Mouse (Mus musculus) urinary bladder, postnatal 25 days (tissue): ENCODE results near the gene Epha7.

Experiments
- DNase-seq: peaks from one replicate; pipeline ENCODE4 v3.0.0; 2022; ENCODE audit warnings: low spot score

The Epha7 gene

GRCm38 (mm10) chr4:28812691-28813289 lies at the start of gene Epha7:
Gene Epha7 (plus strand): TSS chr4:28813131.
- peak; percentile 95 for DNase-seq

DNA sequence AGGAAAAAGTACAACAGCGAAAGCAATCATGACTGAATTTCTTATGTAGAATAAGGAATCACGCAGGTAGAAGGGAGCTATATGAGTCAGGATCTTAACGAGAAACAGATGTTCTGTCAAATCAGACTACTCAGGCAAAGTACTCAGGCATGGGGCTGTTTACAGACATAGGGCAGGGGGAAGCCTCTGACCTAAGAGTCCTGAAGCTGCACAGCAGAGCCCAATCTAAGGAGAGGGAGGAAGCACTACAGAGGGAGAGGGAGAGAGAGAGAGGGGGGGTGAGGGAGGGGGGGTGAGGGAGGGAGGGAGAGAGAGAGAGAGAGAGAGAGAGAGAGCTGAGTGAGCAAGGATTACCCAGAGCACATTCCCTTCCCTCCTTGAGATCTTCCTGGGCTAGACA lies 29.0 kb upstream of the Epha7 start:
- DNase-seq: no peak

DNA sequence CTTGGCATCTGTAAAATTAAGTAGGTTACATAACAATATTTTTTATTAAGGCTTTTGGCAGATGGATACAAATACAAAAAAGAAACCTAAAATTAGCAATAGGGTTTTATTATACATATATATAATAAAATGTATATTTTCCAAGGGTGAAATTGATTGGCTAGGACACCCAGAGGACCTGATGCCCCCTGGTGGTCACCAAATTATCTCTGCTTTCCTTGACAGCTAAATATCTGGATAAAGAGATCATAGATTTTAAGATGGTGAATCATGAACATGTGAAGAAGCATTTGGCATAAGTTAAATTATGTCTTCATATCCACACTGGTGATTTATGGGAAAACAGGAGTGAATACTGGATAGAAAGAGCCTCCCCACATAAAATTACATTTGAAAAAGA lies 4.1 kb upstream of the Epha7 start:
- peak; percentile 13 for DNase-seq

GRCm38 (mm10) chr4:28809703-28810102 lies 3.2 kb upstream of the Epha7 start:
- no peak for DNase-seq

DNA sequence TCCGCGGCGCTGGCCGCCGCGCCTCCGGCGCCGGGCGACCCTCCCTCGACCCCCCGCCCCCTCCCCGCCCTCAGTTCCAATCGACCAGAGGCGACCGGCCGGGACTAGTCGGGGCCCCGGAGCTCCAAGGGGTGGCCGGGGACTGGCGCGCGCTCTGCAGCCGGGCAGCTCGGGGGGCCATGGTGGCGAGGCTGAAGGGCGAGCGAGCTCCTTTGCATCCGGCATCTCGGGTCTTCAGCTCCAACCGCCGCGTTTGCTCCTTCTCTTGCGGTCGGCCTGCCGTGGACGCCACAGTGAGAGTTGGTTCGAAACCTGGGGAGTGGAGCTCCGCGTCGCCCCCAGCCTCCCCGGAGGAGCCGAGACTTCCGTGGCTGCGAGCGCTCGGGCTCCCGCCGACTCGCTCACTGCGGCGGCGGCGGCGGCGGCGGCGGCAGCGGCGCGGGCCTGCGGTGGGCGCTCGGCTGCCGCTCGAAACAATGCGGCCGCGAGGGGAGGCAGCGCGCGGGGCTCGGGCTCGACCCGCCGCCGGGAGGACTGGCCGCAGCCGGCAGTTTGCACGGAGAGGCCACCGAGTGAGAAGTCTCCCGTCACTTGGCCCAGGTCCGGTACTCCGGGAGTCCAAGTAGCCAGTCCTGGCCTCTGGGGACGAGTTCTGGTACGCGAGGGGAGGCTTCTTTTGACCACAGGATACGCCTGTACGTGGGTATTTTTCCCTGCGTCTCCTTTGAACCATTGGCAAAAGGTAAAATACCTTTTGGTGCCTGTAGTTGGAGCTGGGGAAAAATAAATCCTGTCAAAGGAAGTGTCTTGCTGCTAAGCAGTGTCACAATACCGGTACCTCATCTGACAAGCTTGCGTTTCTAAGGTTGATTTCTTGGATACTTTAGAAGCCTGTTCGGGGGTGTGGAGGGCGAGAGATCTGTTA lies 882 bp downstream of the Epha7 start:
- DNase-seq: peak; percentile 31

DNA sequence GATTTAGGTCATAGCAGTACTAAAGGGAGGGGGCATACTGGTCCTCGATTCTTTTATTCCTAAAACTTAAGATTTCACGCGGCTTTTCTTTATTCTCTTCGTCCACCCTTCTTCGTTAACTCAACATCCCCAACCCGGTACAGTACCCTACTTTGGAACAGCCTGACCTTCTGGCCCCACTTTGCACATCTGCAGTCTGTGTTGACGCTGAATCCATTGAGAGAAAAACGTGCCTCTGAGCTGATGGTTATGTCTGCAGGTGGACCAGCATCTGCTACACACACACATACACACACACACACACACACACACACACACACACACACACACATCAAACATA lies 1.5 kb downstream of the Epha7 start:
- DNase-seq: no peak

DNA sequence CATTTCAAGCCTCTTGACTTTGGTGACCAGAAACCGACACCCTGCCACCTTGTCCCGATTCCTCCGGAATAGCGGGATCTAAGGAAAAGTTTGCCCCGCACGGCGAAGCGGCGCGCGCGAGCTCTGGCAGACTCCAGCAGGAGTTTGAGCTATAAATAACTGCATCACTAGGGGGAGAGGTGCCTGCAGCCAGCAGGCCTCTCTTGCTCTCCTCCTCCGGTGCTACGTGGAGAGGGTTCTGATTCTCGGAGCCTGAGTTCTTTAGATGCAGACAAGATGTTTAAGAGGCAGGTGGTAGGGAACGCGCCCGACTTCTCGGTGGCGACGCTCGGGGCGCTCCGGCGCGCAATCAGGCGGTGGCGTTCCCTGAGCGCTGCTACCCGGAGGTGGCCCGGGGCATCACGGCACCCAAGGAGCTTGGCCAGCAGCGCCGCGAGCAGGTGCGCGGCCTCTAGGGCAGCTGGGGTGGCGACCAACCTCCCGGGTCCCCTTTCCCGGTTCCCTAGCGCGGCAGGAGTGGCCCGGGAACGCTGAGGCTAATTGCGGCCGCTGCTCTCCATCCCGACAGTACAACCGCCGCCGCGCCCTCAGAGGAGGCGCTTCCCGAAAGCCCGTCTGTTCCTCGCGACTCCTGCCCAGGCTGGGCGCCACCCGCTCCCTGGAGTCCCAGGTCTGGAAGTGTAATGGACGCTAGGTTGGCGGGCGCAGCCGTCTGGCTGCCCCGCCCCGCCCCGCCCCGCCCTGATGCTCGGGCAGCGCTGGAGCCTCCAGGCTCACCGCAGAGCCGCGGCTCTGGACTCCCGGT lies 2.1 kb downstream of the Epha7 start:
- peak; percentile 31 for DNase-seq

- DNase-seq: no peak
Observed at GRCm38 (mm10) chr4:28815621-28815920, 2.6 kb downstream of the Epha7 start.

DNA sequence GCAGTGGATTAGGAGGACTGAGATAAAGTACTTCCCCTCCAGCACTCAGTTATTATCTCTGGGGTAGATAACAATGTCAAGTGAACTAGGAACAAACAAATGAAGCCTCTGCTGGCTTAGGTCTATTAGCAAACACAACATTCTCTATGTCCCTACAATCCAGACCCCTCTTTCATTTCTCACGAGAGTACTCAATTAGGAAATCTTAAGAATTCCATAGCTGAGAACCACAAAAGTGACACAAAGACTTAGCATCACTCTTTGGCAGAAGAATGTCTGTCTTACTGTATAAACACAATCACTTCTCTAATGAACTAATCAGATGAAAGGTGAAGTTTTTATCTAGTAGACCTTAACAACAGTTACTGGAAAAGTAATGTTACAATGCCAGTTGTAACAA lies 10.7 kb downstream of the Epha7 start:
- DNase-seq: no peak

DNA sequence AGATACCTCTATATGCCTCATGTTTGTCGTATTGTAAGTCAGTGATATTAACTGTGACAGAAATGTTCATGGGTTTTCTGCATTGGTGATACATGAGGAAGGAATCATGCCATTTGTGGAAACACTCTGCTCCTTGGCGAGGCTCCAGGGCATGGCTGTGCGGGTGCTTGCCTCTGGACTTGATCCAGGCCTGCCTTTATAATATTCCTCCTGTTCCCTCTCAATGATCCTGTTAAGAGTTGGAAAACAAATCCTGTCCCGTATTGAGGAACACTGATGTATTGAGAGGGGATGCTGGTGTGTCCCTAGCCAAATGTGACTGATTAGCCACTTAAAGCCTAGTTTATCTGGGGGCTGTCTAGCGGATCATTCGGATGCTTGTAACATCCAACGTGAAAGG lies 11.7 kb downstream of the Epha7 start:
- peak; percentile 6 for DNase-seq

GRCm38 (mm10) chr4:28837669-28838068 lies 24.7 kb downstream of the Epha7 start:
- DNase-seq: no peak

DNA sequence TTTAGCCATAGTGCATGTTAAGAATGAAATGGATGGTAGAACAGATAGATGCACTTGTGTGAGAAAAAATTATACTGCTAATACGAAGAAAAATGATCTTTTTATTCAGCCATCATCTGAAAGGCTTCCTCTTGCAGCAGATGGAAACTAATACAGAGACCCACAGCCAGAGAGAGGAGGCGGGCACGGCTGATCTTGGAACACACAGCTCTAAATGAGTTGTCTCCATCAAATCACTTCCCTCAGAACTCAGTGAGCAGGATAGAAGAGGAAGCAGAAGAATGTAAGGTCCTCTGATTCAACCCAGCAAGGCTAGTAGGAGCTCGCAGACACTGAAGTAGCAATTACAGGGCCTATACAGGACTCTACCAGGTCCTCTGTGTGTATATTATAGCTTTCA lies 33.4 kb downstream of the Epha7 start:
- DNase-seq: no peak

DNA sequence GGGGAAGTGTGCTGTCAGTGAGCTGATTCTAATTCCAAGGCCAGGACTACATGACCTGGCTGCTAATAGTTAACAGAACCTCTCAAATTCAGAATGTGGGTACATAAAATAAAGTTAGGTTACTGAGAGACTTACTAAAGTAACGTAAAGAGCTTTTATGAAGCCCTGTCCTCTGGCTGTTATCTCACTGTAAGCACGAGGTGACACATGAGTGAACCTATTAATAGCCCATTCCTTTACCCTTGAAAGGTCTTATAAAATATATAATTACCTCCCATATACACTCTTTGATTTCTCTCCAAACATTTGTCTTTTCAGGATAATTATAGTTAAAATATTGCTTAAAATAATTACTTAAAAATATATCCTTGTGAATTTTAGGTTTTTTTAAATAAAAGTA lies 37.5 kb downstream of the Epha7 start:
- no peak for DNase-seq

- DNase-seq: no peak
Observed at GRCm38 (mm10) chr4:28862845-28863666, 50.1 kb downstream of the Epha7 start.

- no peak for DNase-seq
Observed at GRCm38 (mm10) chr4:28866411-28866810, 53.5 kb downstream of the Epha7 start.

- DNase-seq: no peak
Observed at GRCm38 (mm10) chr4:28871615-28872014, 58.7 kb downstream of the Epha7 start.

- no peak for DNase-seq
Observed at GRCm38 (mm10) chr4:28881271-28882044, 68.5 kb downstream of the Epha7 start.

- DNase-seq: no peak
Observed at GRCm38 (mm10) chr4:28889630-28890029, 76.7 kb downstream of the Epha7 start.

DNA sequence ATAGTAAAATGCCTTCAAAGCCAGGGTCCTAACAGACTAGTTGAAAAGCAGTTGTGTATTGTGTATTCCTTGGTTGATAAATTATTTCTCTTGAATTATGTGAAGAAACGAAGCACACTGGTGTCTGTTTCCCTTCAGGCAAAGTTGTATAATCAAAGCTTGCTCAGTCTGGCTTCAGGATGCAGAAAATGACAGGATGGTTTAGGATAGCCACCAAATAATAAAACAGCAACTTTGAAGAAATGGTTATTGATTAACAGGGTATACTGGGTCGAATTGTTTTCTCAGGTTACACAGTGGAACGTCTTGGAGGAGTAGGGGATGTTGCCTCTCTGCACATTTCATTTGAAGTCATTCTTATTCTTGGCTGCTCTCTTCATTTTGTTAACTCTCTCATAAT lies 77.2 kb downstream of the Epha7 start:
- DNase-seq: no peak

- DNase-seq: no peak
Observed at GRCm38 (mm10) chr4:28895480-28895879, 82.5 kb downstream of the Epha7 start.

GRCm38 (mm10) chr4:28899373-28899772 lies 86.4 kb downstream of the Epha7 start:
- no peak for DNase-seq
